Mouse (Mus musculus): ENCODE results near the gene Ripply1.

DNA sequence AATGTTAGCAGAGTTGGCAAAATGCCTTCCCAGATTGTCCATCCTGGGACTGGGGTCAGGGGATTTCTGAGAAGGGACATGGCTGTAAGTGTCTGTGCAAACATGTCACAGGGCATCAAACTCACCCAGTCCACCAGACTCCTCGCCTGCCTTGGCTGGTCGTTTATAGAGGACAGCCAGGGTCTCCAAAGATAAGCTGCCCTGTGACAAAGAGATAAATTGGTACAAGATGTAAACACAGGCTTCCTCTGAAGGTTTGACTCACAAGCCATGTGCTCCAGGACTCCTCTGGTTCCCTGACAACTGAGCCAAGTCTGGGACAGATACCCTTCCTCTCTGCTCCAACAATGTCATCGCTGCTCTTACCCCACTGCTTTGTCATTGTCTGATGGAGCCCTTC lies 1.2 kb downstream of the Ripply1 start:
- TF ChIP-seq CTCF (IDR thresholded peaks at IDR 0.05; ENCODE audit: control insufficient read depth, insufficient read depth, low read length) (no peak), POLR2A (IDR thresholded peaks at IDR 0.05; ENCODE audit: borderline replicate concordance, control insufficient read depth, low read depth, low read length) (no peak)
